Mouse (Mus musculus): ENCODE data around the gene Gpr26. TPM values are rescaled to one million over a fixed set of nuclear protein-coding genes. Genes with fewer than 3 reads are reported as not detected.

Gene Gpr26
- polyA plus RNA-seq, 1 experiment from 2014 or later, result not detected

GRCm38 (mm10) chr7:131989056-131989455 is 22.8 kb downstream of the Gpr26 start:
- H3K9ac ChIP-seq, result no peak overlapping the region
- H3K4me1 ChIP-seq, result peaks cover 3% of the 10 kb centered on the region; the same call in 1 of the 2 replicates
- no peaks in the 10 kb centered on the region for H3K9me3 ChIP-seq
- 21% methylated on average over 6 of the region's 6 CpGs for WGBS
- no peak overlapping the region for H3K27ac ChIP-seq
- no peak overlapping the region for H3K4me3 ChIP-seq
- H3K4me2 ChIP-seq (replicated peaks), result no peak overlapping the region
- H3K36me3 ChIP-seq, result no peaks in the 10 kb centered on the region
- ATAC-seq (ENCODE audit: low FRiP score, low read depth), result no peak
- no peaks in the 10 kb centered on the region for H3K27me3 ChIP-seq

GRCm38 (mm10) chr7:131992226-131992625 is 26.0 kb downstream of the Gpr26 start:
- H3K27me3 ChIP-seq, result no peaks in the 10 kb centered on the region
- no peak overlapping the region for H3K4me2 ChIP-seq (replicated peaks)
- no peak overlapping the region for H3K27ac ChIP-seq
- no peaks in the 10 kb centered on the region for H3K9me3 ChIP-seq
- no peaks in the 10 kb centered on the region for H3K36me3 ChIP-seq
- no peak overlapping the region for H3K9ac ChIP-seq
- 54% methylated on average over 1 of the region's 1 CpGs for WGBS
- H3K4me3 ChIP-seq, result no peak overlapping the region
- no peaks in the 10 kb centered on the region for H3K4me1 ChIP-seq
- no peak for ATAC-seq (ENCODE audit: low FRiP score, low read depth)

DNA sequence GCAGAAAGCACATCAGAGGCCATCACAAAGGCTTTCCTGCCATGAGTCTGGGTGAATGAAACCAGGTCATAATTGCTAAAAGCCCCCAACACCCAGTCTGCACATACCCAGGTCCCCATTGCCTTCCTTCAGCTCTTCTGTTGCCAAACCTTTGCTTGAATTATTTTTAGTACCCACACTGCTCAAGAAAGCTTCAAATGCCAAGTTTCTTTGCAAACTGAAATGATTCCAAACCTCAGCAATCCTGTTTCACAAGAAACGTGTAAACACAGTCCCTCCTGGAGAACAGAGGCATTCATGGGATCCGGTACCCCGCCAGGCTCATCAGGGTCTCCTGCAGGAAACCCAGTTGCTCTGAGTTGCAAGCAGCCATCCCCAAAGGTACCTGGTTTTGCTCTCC is 26.6 kb downstream of the Gpr26 start:
- 66% methylated on average over 3 of the region's 3 CpGs for WGBS

DNA sequence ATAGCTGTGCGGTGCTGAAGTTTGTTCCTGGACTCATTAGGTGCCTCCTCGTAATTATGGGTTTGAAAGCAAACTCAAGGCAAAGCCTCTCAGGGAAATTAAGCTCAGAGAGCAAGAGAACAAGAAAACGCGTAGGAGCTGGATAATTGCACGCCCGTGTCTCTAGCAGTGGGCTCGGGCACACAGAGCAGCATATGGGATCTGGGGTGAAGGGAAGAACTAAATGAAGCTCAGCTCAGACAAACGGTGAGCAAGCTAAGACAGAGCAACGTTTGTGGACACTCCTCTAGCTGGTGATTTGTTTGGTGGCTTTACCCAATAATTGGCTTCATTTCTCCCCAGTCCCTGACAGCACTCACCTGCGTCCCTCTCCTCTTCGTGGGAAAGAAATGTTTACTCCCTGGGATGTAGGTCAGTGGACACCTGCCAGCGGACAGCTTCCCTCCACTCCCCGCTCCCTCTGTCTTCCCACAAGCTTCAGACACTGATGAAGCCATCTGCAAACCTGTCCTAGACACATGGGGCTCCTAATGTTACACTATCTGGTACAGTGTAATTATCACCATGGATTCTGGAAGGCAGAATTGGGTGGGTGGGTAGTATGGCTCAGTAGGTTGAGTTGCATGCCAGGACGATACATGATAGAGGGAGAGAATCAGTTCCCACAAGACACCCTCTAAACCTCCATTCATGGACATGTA is 39.9 kb downstream of the Gpr26 start:
- H3K4me1 ChIP-seq, result peaks cover 8% of the 10 kb centered on the region; the same call in 1 of the 2 replicates
- WGBS, result 47% methylated on average over 14 of the region's 14 CpGs
- no peaks in the 10 kb centered on the region for H3K27me3 ChIP-seq
- H3K9ac ChIP-seq, result no peak overlapping the region
- H3K9me3 ChIP-seq, result no peaks in the 10 kb centered on the region
- H3K4me2 ChIP-seq (replicated peaks), result no peak overlapping the region
- ATAC-seq (ENCODE audit: low FRiP score, low read depth), result no peak
- H3K27ac ChIP-seq, result no peak overlapping the region
- no peaks in the 10 kb centered on the region for H3K36me3 ChIP-seq
- H3K4me3 ChIP-seq, result no peak overlapping the region

More for the DNA sequence above, 26.6 kb downstream of the Gpr26 start:
- no peak overlapping the region for H3K27ac ChIP-seq
- ATAC-seq (ENCODE audit: low FRiP score, low read depth), result no peak
- no peaks in the 10 kb centered on the region for H3K36me3 ChIP-seq
- H3K4me2 ChIP-seq (replicated peaks), result no peak overlapping the region
- H3K27me3 ChIP-seq, result no peaks in the 10 kb centered on the region
- H3K4me3 ChIP-seq, result no peak overlapping the region
- H3K9ac ChIP-seq, result no peak overlapping the region
- no peaks in the 10 kb centered on the region for H3K4me1 ChIP-seq
- no peaks in the 10 kb centered on the region for H3K9me3 ChIP-seq

DNA sequence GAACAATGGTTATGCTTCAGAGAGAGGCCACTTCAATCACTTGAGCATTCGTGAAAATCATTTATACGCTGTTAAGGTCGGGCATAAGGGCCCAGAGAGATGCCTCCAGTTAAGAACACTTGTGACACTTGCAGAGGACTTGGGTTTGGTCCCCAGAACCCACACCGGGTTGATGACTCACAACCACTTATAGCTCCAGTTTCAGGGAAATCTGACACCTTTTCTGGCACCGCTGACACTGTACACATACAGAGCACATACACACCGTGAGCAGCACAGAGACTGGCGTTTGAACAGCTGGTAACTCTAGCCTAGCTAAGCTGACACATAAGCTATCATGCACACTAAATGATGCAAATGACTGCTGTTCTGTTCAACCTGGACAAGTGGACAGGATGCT is 42.7 kb downstream of the Gpr26 start:
- Histone ChIP-seq H3K9ac (no peak overlapping the region), H3K4me3 (no peak overlapping the region), H3K4me1 (peaks cover 11% of the 10 kb centered on the region; the same call in 1 of the 2 replicates), H3K36me3 (no peaks in the 10 kb centered on the region), H3K9me3 (no peaks in the 10 kb centered on the region), H3K27ac (no peak overlapping the region), H3K27me3 (no peaks in the 10 kb centered on the region), H3K4me2 (replicated peaks) (no peak overlapping the region)
- no peak for ATAC-seq (ENCODE audit: low FRiP score, low read depth)
- 51% methylated on average over 7 of the region's 7 CpGs for WGBS

- Histone ChIP-seq H3K27ac (no peak overlapping the region), H3K27me3 (no peaks in the 10 kb centered on the region), H3K4me1 (peaks cover 21% of the 10 kb centered on the region; the same call in 1 of the 2 replicates), H3K4me2 (replicated peaks) (no peak overlapping the region), H3K9ac (no peak overlapping the region), H3K36me3 (no peaks in the 10 kb centered on the region), H3K9me3 (no peaks in the 10 kb centered on the region), H3K4me3 (no peak overlapping the region)
- no peak for ATAC-seq (ENCODE audit: low FRiP score, low read depth)
- 38% methylated on average over 1 of the region's 1 CpGs for whole genome bisulfite sequencing
Measured at GRCm38 (mm10) chr7:132012969-132013679, 46.9 kb downstream of the Gpr26 start.

- H3K4me1 ChIP-seq, result peaks cover 19% of the 10 kb centered on the region; the same call in 1 of the 2 replicates
- H3K9ac ChIP-seq, result no peak overlapping the region
- no peak overlapping the region for H3K4me2 ChIP-seq (replicated peaks)
- 83% methylated on average over 5 of the region's 5 CpGs for WGBS
- H3K9me3 ChIP-seq, result no peaks in the 10 kb centered on the region
- H3K27ac ChIP-seq, result no peak overlapping the region
- no peak for ATAC-seq (ENCODE audit: low FRiP score, low read depth)
- no peaks in the 10 kb centered on the region for H3K27me3 ChIP-seq
- no peaks in the 10 kb centered on the region for H3K36me3 ChIP-seq
- no peak overlapping the region for H3K4me3 ChIP-seq
Measured at GRCm38 (mm10) chr7:132013970-132014369, 47.7 kb downstream of the Gpr26 start.

DNA sequence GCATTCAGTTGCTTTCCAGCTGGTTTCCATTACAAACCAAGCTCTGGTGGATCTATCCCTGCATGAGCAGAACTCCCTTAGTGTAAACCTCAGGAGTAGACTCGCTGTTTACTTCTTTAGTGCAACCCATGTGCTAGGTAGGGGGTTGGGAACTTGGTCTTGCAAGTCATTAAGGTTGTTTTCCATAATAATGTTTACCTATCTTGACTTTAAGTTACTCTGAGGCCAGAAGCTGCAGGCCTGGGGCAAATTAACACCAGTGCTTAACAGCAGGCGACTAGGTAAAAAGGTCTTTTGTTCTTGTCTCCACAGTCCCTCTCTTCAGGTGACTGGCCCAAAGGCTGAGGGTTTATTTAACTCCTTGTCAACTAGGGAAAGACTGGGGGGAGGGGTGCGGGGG is 48.9 kb downstream of the Gpr26 start:
- H3K4me1 ChIP-seq, result peaks cover 13% of the 10 kb centered on the region; the same call in 1 of the 2 replicates
- H3K9ac ChIP-seq, result no peak overlapping the region
- H3K27me3 ChIP-seq, result no peaks in the 10 kb centered on the region
- 4% methylated on average over 3 of the region's 3 CpGs for WGBS
- H3K4me3 ChIP-seq, result no peak overlapping the region
- no peaks in the 10 kb centered on the region for H3K9me3 ChIP-seq
- H3K27ac ChIP-seq, result no peak overlapping the region
- no peak overlapping the region for H3K4me2 ChIP-seq (replicated peaks)
- ATAC-seq (ENCODE audit: low FRiP score, low read depth), result no peak
- H3K36me3 ChIP-seq, result no peaks in the 10 kb centered on the region

DNA sequence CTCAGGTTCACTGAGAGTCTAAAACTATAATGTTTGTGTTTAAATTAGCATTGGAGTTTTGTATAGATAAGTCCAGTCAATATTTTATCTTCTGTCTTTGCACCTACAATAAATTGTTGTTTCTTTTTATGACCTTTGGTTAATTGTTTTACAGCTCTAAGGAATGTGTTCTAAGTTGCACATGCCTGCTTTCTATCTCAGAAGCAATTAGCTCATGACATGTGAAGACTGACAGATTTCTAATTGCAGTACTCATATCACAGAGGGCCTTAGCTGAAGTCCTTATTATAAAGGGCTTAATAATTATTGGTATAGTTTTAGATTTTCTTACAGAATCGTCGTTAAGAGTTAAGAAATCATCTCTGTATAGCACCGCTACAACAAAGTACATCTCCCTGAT is 49.7 kb downstream of the Gpr26 start:
- Histone ChIP-seq H3K4me1 (peaks cover 13% of the 10 kb centered on the region; the same call in 1 of the 2 replicates), H3K27ac (no peak overlapping the region), H3K9me3 (no peaks in the 10 kb centered on the region), H3K27me3 (no peaks in the 10 kb centered on the region), H3K4me2 (replicated peaks) (no peak overlapping the region), H3K36me3 (no peaks in the 10 kb centered on the region), H3K4me3 (no peak overlapping the region), H3K9ac (no peak overlapping the region)
- ATAC-seq (ENCODE audit: low FRiP score, low read depth), result no peak
- WGBS, result 55% methylated on average over 3 of the region's 3 CpGs

DNA sequence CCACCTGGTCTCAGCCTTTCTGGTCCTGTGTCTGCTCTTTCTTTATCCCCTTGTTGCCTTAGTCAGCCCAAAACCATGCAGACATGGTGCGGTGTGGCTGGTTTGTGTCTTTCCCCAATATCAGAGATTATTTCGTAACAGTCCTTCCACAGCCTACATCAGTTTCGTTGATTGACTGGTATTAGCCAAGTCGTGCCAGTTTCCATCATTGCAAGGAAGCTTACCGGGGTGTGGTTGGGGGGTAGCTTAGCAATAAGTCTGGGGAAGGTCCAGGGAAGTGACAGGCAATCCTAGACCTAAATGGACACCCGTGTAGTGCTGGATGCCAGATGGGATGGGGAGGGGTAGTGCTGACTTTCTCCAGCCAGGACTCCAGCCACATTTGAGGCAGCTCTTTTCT is 59.3 kb downstream of the Gpr26 start:
- WGBS, result 67% methylated on average over 6 of the region's 6 CpGs
- no peak overlapping the region for H3K27ac ChIP-seq
- H3K4me2 ChIP-seq (replicated peaks), result no peak overlapping the region
- no peaks in the 10 kb centered on the region for H3K36me3 ChIP-seq
- H3K9me3 ChIP-seq, result no peaks in the 10 kb centered on the region
- peaks cover 12% of the 10 kb centered on the region; the same call in 1 of the 2 replicates for H3K4me1 ChIP-seq
- H3K9ac ChIP-seq, result no peak overlapping the region
- no peaks in the 10 kb centered on the region; the same call in 1 of the 2 replicates for H3K27me3 ChIP-seq
- no peak for ATAC-seq (ENCODE audit: low FRiP score, low read depth)
- H3K4me3 ChIP-seq, result no peak overlapping the region

- H3K4me1 ChIP-seq, result peaks cover 12% of the 10 kb centered on the region; the same call in 1 of the 2 replicates
- no peak overlapping the region for H3K27ac ChIP-seq
- no peaks in the 10 kb centered on the region; the same call in 1 of the 2 replicates for H3K27me3 ChIP-seq
- H3K9me3 ChIP-seq, result no peaks in the 10 kb centered on the region
- H3K9ac ChIP-seq, result no peak overlapping the region
- ATAC-seq (ENCODE audit: low FRiP score, low read depth), result no peak
- no peak overlapping the region for H3K4me3 ChIP-seq
- no peak overlapping the region for H3K4me2 ChIP-seq (replicated peaks)
- 53% methylated on average over 6 of the region's 6 CpGs for WGBS
- no peaks in the 10 kb centered on the region for H3K36me3 ChIP-seq
Measured at GRCm38 (mm10) chr7:132026671-132027070, 60.4 kb downstream of the Gpr26 start.

DNA sequence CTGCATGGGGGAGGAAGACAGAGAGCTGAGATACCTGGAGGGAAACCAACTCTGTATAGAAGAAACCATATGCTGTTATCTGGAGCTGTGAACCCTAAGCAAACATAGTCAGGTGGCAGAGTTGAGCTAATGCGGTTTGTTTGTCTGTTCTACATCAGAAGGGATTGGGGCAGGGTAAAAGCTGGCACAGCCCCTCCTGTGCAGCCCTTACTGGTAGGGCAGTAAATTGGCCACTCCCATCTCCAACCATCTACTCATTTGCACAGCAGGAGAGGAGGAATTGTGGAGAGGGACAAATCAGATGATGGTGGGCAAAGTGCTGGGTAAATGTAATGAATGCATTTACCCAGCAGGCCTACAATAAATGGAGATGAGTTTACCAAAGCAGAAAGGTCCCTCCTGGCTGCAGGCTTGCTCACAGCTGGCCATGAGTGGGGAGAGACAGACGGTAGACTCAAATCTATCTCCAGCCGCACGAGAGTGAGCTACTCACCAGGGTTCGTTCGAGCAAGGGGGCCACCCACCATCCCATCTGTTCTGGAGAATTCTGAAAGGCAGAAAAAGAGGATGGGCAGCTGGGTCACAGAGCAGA is 65.8 kb downstream of the Gpr26 start:
- no peak overlapping the region for H3K9ac ChIP-seq
- H3K9me3 ChIP-seq, result no peaks in the 10 kb centered on the region
- no peak overlapping the region for H3K4me3 ChIP-seq
- 38% methylated on average over 6 of the region's 6 CpGs for WGBS
- no peak overlapping the region for H3K4me2 ChIP-seq (replicated peaks)
- H3K36me3 ChIP-seq, result no peaks in the 10 kb centered on the region
- ATAC-seq (ENCODE audit: low FRiP score, low read depth), result no peak
- H3K4me1 ChIP-seq, result peaks cover 11% of the 10 kb centered on the region
- no peak overlapping the region for H3K27ac ChIP-seq
- H3K27me3 ChIP-seq, result no peaks in the 10 kb centered on the region
